Mouse (Mus musculus): ENCODE data around the gene Slc22a6.

Gene Slc22a6

GRCm38 (mm10) chr19:8617904-8618303 lies at the start of gene Slc22a6:
Slc22a6 (plus strand) TSS chr19:8618039.
- no peak for DNase-seq (ENCODE audit: low spot score in 2 of 2)

GRCm38 (mm10) chr19:8569453-8569863 lies 48.4 kb upstream of the Slc22a6 start:
- peak; percentile 56 to 60 for DNase-seq (ENCODE audit: low spot score in 2 of 2)

DNA sequence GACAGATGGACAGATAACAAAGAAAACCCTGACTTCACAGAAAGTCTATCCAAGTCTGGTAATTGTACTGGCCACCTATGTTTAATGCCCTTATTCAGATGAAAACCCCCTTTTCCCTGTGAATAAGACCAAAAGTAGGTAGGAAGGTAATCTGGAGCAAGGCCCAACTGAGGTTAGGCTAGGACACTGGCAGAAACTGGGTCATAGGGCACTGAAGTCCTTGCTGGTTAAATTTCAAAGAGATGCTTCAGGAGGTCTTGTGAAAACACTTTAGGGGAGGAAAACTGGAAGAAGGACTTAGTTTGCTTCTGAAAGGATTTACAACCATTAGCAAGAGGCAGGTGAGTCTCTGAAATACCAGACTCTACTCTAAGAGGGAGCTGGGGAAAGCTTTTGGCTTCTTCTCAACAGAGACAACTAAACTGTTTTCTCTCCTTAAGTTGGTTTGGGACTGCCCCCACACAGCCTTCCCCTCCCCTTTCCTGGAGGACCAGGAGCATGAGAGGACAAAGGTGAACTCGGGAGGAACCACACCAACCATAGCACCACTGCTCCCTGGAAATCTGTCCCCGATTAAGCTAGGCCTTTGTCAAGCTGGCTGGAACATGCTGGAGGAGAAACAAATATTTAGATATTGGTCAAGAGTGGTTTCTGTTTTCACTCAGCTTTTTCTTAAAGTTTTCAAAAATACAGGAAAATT lies 47.3 kb upstream of the Slc22a6 start:
- no peak for DNase-seq (ENCODE audit: low spot score in 2 of 2)

DNA sequence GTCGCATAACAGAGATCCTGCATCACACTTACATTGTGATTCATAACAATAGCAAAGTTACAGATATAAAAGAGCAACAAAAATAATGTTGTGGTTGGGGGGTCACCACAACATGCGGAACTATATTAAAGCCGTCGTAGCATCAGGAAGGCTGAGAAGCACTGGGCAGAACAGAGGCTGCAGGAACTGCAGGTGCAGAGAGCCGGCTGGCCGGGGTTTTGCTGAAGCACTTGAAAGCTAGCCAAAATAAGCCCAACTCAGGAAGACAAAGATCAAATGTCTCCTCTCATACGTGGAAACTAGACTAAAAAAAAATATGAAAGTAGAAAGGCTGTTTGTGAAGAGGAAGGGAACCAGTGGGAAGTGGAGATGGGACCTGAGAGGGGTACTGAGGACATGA lies 46.1 kb upstream of the Slc22a6 start:
- no peak for DNase-seq (ENCODE audit: low spot score in 2 of 2)

DNA sequence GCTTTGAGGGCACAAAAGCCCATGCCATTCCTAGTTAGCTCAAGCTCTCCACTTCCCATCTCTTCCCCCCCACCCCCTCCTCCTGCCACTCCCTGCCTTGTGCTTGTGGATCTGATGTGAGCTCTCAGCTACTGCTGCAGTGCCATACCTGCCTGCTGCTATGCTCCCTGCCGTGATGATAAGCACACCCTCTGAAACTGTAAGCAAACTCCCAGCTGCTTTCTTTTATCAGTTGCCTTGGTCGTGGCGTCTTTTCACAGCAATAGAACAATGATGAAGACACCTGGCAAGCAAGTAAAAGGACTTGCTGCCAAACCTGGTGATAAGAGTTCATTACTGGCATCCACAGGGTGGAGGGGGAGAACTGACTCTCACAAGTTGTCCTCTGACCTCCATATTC lies 45.4 kb upstream of the Slc22a6 start:
- DNase-seq (ENCODE audit: low spot score in 2 of 2) = no peak

- DNase-seq (ENCODE audit: low spot score in 2 of 2) = no peak
These were observed 40.4 kb upstream of the Slc22a6 start for GRCm38 (mm10) chr19:8577432-8577831.

- DNase-seq (ENCODE audit: low spot score in 2 of 2) = peak; percentile 91
These were observed 39.4 kb upstream of the Slc22a6 start for GRCm38 (mm10) chr19:8578293-8578969.

DNA sequence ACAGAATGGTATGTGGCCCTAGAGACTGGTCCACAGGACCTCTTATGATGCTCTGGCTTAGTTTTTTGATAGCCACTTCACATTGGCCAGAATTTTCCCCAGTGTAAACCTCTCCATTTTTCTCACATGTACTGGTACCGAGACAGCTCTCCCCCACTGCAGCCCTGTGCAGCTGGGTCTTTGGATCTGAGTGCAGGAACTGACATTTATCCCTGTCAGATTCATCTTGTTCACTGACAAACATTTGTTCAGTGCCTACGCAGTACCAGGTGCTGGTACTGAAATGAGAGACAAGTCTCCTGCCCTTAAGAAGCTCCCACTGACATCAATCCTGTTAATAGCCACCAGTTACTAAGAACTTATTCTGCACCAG lies 38.9 kb upstream of the Slc22a6 start:
- DNase-seq (ENCODE audit: low spot score in 2 of 2) = peak in 1 of 2 experiments; percentile 53

DNA sequence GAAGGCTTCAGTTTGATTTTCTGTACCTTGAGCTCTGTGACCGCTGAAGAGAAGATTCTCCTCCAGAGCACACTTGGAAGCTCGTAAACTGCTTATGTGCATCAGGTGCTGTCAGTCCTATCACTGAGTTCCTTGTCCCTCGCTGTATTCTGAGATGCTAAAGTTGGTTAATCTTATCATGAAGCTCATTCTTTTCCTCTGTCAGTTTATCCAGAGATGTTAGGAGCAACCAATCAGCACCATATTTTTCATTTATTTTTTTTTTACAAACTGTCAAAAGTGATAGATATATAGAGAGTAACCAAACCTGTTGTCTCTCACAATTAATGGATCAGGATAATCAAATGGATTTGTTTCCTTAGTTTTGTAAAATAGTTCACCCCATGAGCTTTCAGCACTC lies 32.5 kb upstream of the Slc22a6 start:
- no peak for DNase-seq (ENCODE audit: low spot score in 2 of 2)

DNA sequence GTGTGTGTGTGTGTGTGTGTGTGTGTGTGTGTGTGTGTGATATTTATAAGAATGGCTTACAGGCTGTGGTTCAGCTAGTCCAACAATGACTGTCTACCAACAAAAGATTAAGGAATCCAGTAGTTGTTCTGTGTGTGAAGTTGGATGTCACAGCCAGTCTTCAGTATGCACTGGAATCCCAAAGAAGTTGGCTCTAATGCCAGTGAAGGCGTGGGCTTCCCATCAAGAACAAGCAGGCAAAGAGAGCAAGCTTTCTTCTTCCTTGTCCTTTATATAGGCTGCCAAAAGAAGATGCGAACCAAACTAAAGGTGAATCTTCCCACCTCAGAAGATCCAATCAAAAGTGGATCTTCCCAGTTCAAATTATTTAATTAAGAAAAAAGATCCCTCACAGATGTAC lies 31.9 kb upstream of the Slc22a6 start:
- DNase-seq (ENCODE audit: low spot score in 2 of 2) = peak in 1 of 2 experiments; percentile 38

DNA sequence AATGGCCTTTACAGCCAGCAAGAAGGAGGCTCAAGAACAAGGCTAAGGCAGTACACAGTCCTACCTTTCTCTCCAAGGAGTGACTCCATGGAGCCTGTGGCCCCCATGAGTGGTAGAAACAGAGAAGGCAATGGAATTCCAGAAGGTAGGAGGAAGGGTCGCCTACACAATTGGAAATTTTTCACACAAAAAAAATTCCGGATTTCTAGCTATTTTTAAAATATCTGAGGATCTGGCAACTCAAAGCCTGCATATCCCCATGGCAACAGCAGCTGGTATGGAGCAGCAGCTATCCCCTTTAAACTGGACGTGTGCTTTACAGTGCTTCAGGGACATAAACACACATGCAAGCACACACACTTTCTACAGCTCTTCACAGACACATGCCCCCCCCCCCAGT lies 31.5 kb upstream of the Slc22a6 start:
- DNase-seq (ENCODE audit: low spot score in 2 of 2) = peak; percentile 28 to 52

DNA sequence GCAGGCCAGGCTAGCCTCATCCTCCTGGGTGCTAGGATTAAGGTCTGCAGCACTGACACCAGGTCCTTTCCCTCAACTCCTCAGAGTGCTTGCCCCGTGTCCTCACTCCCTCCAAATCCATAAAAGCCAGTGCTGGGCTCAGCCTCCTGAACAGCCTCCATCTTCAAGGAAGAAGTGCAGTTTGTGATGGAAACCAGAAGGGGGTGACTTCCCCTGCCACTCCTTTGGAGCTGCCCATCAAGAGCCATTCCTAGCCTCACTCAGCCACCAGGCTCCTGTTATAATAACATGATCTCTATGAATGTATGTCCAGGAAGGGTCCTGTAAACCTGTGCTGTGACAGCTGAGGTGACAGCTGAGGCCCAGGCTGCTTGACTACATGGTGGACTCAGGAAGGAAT lies 30.5 kb upstream of the Slc22a6 start:
- DNase-seq (ENCODE audit: low spot score in 2 of 2) = no peak

GRCm38 (mm10) chr19:8590954-8591353 lies 26.9 kb upstream of the Slc22a6 start, which contains the start of gene Slc22a8:
Slc22a8 (plus strand) TSS chr19:8591254.
- DNase-seq (ENCODE audit: low spot score in 2 of 2) = no peak

DNA sequence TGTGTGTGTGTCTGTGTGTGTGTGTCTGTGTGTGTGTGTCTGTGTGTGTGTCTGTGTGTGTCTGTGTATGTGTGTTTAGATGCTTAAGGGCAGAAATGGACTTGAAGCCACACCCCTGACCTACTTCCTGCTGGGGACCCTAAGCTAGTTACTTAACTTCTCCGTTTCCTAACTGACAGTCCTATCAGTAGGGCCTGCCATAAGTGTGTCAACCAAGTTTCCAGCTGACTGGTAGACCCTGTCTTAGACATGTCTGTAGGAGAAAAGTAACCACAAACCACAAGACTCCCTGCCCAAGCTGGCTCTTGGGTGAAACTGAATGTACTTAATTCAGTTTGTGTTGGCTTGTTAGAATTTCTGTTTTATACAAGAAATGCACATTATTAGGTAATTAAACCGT lies 25.7 kb upstream of the Slc22a6 start:
- DNase-seq (ENCODE audit: low spot score in 2 of 2) = no peak

DNA sequence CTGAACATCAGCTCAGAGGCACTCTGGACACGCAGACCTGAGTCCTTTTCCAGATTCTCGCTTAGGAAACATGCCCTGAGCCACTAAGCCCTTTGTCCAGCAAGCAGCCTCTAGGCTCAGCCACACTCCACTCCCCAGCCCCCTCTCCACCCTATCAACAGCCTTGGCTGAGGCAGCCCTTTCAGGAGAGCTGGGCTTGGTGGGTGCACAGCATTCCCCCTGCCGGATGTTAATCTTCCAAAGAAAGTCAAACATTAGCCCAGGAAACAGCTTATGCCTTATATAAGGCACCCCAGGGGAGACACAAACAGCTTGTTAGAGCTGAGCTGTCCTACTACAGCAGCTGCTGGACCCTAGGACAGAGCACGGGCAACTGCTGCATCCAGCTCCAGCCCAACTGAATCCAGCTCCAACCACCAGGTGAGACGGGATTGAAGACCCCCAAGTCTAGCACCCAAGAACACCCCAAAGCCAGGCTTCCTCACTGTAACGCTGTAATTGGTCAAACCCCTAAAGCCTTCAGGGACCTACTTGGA lies 24.9 kb upstream of the Slc22a6 start:
- no peak for DNase-seq (ENCODE audit: low spot score in 2 of 2)

DNA sequence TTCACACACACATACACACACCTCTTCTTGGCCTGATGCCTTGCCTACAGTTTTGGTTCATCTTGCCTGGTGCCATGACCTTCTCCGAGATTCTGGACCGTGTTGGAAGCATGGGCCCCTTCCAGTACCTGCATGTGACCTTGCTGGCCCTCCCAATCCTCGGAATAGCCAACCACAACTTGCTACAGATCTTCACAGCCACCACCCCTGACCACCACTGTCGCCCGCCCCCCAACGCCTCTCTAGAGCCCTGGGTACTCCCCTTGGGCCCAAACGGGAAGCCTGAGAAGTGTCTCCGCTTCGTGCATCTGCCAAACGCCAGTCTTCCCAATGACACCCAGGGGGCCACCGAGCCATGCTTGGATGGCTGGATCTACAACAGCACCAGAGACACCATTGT lies 24.0 kb upstream of the Slc22a6 start:
- no peak for DNase-seq (ENCODE audit: low spot score in 2 of 2)

DNA sequence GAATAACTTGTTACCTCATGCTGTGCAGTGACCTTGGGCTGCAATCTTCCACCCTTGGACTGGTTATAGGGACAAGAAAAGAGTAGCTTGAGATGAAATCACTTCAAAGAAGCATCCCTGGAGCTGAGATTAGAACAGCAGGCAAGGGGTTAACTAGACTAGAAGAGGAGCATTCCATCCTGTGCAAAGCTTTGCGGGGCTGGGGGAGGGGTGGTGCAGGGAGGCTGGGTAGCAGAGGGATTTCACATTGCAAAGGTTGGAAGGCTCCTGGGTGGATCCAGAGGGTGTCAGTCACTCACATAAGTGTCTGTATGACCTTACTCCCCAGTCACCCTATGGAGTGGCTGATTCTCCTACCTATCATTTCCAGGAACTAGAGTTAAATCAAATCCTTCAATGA lies 23.3 kb upstream of the Slc22a6 start:
- DNase-seq (ENCODE audit: low spot score in 2 of 2) = no peak

DNA sequence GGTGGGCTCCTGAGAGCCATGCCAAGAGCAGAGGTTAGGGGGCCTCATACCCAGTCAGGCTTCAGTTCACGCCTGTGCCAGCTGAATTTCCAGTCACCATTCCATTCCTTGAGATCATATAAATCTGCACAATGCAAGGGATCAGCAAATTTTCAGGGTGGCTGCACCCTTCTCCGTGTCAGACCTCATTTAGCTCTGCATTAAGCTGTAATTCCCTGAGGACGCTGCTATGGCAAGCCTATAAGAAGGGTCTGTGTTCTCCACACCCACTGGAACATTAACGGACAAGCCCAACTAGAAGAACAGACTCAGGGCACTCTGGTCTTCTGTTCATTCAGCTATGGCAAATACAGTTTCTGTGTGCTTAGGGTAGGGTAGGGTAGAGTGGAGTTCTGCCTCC lies 20.6 kb upstream of the Slc22a6 start:
- no peak for DNase-seq (ENCODE audit: low spot score in 2 of 2)

- no peak for DNase-seq (ENCODE audit: low spot score in 2 of 2)
These were observed 18.6 kb upstream of the Slc22a6 start for GRCm38 (mm10) chr19:8599229-8599628.

- DNase-seq (ENCODE audit: low spot score in 2 of 2) = no peak
These were observed 15.9 kb upstream of the Slc22a6 start for GRCm38 (mm10) chr19:8601922-8602321.

DNA sequence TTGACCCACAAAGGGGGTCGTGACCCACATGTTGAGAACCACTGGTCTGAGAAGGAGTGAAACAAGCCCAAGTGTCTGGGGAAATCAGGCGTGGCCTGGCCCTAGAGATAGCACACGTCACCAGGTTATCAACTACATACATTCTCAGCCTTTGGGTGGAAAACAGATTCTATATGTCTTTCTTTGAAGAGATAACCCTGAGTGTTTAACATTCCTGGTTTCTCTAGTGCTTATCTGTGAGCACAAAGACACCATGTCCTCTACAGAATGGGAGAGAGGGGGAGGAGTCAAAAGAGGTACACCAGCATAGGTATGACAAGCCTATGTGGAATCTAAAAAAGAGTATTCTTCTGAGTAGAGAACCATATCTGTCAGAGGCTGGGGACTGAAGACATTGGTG lies 14.9 kb upstream of the Slc22a6 start:
- DNase-seq (ENCODE audit: low spot score in 2 of 2) = no peak

DNA sequence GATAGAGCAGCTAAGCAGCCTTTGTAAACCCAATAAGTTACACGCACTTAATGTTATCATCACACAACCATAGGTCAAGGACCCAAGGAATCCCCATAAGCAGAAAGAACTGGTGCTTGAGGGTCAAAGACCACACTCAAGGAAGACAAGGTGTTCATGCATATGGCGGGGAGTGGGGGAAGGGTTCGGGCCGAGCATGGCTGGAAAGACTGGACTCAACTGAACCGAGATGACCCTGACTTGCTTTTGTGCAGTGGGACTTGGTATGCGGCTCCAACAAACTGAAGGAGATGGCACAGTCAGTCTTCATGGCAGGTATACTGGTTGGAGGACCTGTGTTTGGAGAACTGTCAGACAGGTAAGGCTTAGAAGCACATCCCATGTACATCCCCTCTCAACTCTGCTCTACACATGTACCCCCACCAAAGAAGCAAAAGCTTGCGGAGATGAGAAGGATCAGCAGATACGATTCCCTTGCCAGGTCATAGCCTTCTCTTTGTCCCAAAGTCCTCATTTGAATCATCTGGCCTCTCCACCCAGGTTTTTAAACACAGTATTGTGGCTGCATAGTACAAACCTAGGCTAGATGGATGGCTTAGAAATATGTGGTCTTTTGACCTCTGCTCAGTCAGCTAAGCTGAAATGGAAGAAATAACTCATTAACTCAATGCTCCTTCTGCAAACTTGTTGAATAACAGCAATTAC lies 13.2 kb upstream of the Slc22a6 start:
- DNase-seq (ENCODE audit: low spot score in 2 of 2) = no peak

GRCm38 (mm10) chr19:8605241-8605558 lies 12.6 kb upstream of the Slc22a6 start:
- DNase-seq (ENCODE audit: low spot score in 2 of 2) = no peak
